Mouse (Mus musculus) hindbrain, embryonic 11.5 days (tissue): ENCODE results near the gene Olfr1056. TPM values are rescaled to one million over a fixed set of nuclear protein-coding genes. Genes with fewer than 3 reads are reported as not detected.

ENCODE experiments used
- polyA plus RNA-seq: library from polyadenylated mRNA; unstranded; fragments of >200 nt; fragmentation: Nextera tagmentation; extraction: Ambion mirVana; gene quantifications from 2 replicates; pipeline ENCODE4 v1.2.1, GENCODE M21; 2014

Gene Olfr1056
- polyA plus RNA-seq, 1 experiment from 2014 or later: not detected

Other genes starting within 250 kb of the Olfr1056 start
- gene Olfr1039, start 226.5 kb downstream of the Olfr1056 start, polyA plus RNA-seq: not detected in 2 replicates
- not detected in 2 replicates for gene Olfr1040, start 215.7 kb downstream of the Olfr1056 start, polyA plus RNA-seq
- not detected in 2 replicates for gene Olfr1042, start 200.6 kb downstream of the Olfr1056 start, polyA plus RNA-seq
- gene Olfr1043, start 194.9 kb downstream of the Olfr1056 start, polyA plus RNA-seq: not detected in 2 replicates
- not detected in 2 replicates for gene Olfr1044, start 184.6 kb downstream of the Olfr1056 start, polyA plus RNA-seq
- not detected in 2 replicates for gene Olfr52, start 176.8 kb downstream of the Olfr1056 start, polyA plus RNA-seq
- not detected in 2 replicates for gene Olfr1045, start 159.5 kb downstream of the Olfr1056 start, polyA plus RNA-seq
- not detected in 2 replicates for gene Olfr1046, start 143.2 kb downstream of the Olfr1056 start, polyA plus RNA-seq
- not detected in 2 replicates for gene Olfr1047, start 131.1 kb downstream of the Olfr1056 start, polyA plus RNA-seq
- gene Olfr1048, start 122.2 kb downstream of the Olfr1056 start, polyA plus RNA-seq: not detected in 2 replicates
- not detected in 2 replicates for gene Olfr1049, start 104.1 kb downstream of the Olfr1056 start, polyA plus RNA-seq
- not detected in 2 replicates for gene Olfr1051, start 83.4 kb downstream of the Olfr1056 start, polyA plus RNA-seq
- gene Olfr1052, start 70.0 kb downstream of the Olfr1056 start, polyA plus RNA-seq: not detected in 2 replicates
- gene Olfr1053, start 47.2 kb downstream of the Olfr1056 start, polyA plus RNA-seq: not detected in 2 replicates
- gene Olfr1054, start 27.0 kb downstream of the Olfr1056 start, polyA plus RNA-seq: not detected in 2 replicates
- gene Olfr1055, start 12.2 kb downstream of the Olfr1056 start, polyA plus RNA-seq: not detected in 2 replicates
- gene Olfr1057, start 15.9 kb upstream of the Olfr1056 start, polyA plus RNA-seq: not detected in 2 replicates
- gene Olfr1058, start 26.1 kb upstream of the Olfr1056 start, polyA plus RNA-seq: not detected in 2 replicates
- not detected in 2 replicates for gene Olfr1061, start 51.6 kb upstream of the Olfr1056 start, polyA plus RNA-seq
- gene Olfr1062, start 64.3 kb upstream of the Olfr1056 start, polyA plus RNA-seq: not detected in 2 replicates
- not detected in 2 replicates for gene Olfr1065, start 88.1 kb upstream of the Olfr1056 start, polyA plus RNA-seq
- gene Olfr1066, start 93.8 kb upstream of the Olfr1056 start, polyA plus RNA-seq: not detected in 2 replicates
- gene Olfr228, start 124.9 kb upstream of the Olfr1056 start, polyA plus RNA-seq: not detected in 2 replicates
- gene Olfr1076, start 146.0 kb upstream of the Olfr1056 start, polyA plus RNA-seq: not detected in 2 replicates
- not detected in 2 replicates for gene Olfr1079, start 180.0 kb upstream of the Olfr1056 start, polyA plus RNA-seq
- not detected in 2 replicates for gene Olfr1080, start 195.8 kb upstream of the Olfr1056 start, polyA plus RNA-seq
- not detected in 2 replicates for gene Olfr1082, start 236.5 kb upstream of the Olfr1056 start, polyA plus RNA-seq